Mouse (Mus musculus): ENCODE data around the gene Map2.

DNA sequence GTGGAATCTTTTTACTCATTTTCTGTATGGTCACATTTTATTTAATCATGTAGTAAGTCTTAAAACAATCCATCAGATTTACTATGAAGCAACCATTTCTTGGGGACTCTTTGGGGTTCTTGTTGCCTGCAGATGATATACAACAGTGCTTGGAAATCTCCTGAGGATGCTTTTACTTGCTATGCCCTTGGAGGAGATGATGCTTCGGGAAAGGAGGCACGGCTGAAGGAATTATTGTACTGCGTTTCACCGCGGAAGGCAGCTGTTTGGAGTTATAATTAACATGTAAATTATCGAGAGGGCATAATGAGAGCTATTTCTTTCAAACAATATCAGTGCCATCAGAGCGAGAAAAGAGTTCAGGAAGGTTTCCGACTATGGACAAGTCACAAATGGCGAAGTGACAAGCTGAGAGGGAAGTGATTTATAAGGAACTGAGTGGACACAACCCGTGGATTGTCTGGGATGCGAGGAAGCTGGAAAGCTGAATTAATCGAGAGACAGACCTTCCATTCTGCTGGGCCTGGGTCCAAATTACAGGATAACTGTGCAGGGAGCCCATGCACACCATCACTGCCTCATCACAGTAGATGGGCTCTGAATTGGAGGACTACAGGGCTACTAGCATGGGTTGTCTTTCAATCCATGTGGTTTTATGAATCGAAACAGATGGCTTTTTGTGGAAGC lies 20.1 kb downstream of the Map2 start:
- TF ChIP-seq POLR2A (IDR thresholded peaks at IDR 0.05; ENCODE audit: low read depth, low read length) = no peak
- TF ChIP-seq CTCF (IDR thresholded peaks at IDR 0.05; ENCODE audit: borderline replicate concordance, insufficient read depth, low read length) = no peak
